Mouse (Mus musculus) cortical plate, adult 2 months (tissue): ENCODE measurements around the gene Cacna1s. TPM values are rescaled to one million over a fixed set of nuclear protein-coding genes. Genes with fewer than 3 reads are reported as not detected.

Experiments used
- H3K27ac ChIP-seq: fragments of 200-500 bp; 2 replicates; pipeline ENCODE4 v1.5.1; 2012; ENCODE audit warnings: low read length, control low read depth, inconsistent platforms; ENCODE audit not compliant: insufficient read depth
- H3K4me1 ChIP-seq: fragments of 200-500 bp; 2 replicates; pipeline ENCODE4 v1.6.1; 2011; ENCODE audit warnings: low read length; ENCODE audit not compliant: control insufficient read depth, insufficient read depth
- H3K4me3 ChIP-seq: fragments of 200-500 bp; 2 replicates; pipeline ENCODE4 v1.5.1; 2011; ENCODE audit warnings: mild to moderate bottlenecking, low read length, control low read depth; ENCODE audit not compliant: insufficient read depth
- CTCF ChIP-seq: fragments of 200-500 bp; IDR thresholded peaks from 2 replicates; pipeline ENCODE4 v1.5.1; 2011; ENCODE audit warnings: mild to moderate bottlenecking, control low read depth, low read length; ENCODE audit not compliant: insufficient read depth; ENCODE audit errors: extremely low read depth
- POLR2A ChIP-seq: fragments of 200-500 bp; IDR thresholded peaks from 2 replicates; pipeline ENCODE4 v1.6.1; 2011; ENCODE audit warnings: mild to moderate bottlenecking, low read length, control low read depth; ENCODE audit not compliant: insufficient read depth; ENCODE audit errors: extremely low read depth
- polyA plus RNA-seq: library from polyadenylated mRNA; depleted of rRNA; stranded (reverse); fragments of >200 nt; gene quantifications from 2 replicates; pipeline ENCODE4 v1.2.3, GENCODE M21; 2012

Gene Cacna1s
- polyA plus RNA-seq, 1 experiment, result 0.98 TPM

DNA sequence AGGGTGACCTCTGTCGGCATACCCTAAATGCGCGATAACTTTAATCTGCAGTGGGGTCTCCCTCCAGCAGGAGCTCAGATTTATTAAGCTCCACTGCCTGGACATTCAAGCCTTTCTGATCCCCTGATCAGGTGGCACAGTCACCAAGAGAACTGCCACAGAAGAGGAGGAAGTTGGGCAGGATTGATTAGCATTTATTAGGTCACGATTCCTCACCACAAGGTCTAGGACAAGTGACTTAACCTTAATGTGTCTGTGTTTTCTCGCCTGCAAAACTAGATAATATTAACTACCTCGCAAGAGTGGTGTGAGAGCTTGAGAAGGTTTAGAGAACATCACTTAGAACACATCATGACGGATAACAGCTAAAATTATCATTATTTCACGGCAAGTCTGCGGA lies 4.7 kb upstream of the Cacna1s start:
- Histone ChIP-seq H3K4me1 (no peaks in the 10 kb centered on the region), H3K27ac (no peak overlapping the region), H3K4me3 (no peak overlapping the region)
- TF ChIP-seq POLR2A, result no peak
- TF ChIP-seq CTCF, result no peak

DNA sequence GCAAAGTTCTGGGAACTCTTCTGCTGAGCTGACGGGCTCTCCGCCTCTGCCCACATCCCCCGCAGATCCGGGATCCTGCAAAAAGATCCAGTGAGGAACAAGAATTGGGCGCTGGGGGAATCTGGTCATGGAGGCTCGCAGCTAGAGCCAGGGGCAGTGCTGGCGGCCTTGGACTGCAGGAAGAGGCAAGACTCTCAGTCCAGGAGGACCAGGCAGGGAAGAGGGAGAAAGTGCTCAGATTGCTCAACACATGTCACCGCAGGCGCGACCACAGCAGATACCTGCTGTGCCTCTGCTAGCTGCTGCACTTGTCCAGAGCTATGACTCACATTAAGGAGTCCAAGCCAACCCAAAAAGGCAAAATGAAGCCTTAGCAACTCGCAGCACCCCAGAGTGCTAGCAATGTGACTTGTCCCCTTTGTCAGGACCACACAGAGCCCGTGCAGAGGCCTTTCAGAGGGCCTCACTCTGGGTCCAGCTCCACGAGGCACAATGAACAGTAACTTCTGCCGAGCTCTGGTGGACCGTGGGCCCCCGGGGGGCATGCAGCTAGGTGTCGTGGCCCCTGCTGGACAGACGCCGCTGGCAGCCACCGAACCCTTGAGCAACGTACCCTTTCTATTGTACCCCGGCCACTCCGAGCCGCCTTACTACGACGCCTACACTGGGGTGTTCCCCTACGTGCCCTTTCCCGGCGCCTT lies 2.1 kb upstream of the Cacna1s start, which contains the start of gene Ascl5:
TSS of gene Ascl5 (plus strand) at position 493 of the 701 bp plus-strand sequence.
- TF ChIP-seq POLR2A (no peak), CTCF (no peak)
- Histone ChIP-seq H3K27ac (no peak within 1 kb of the TSS), H3K4me3 (no peak within 1 kb of the TSS), H3K4me1 (peaks cover 2% of the 10 kb centered on the region)

DNA sequence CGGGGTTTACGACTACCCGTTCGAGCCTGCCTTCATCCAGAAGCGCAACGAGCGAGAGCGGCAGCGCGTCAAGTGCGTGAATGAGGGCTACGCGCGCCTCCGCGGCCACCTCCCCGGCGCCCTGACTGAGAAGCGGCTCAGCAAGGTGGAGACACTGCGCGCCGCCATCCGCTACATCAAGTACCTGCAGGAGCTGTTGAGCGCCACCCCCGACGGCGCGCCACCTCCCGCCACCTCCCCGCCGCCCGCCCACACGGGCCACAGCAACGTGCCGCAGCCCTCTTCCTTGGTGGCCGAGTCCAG lies 1.6 kb upstream of the Cacna1s start:
- H3K4me3 ChIP-seq, result no peak overlapping the region
- peaks cover 3% of the 10 kb centered on the region for H3K4me1 ChIP-seq
- no peak for TF ChIP-seq POLR2A
- no peak for TF ChIP-seq CTCF
- no peak overlapping the region for H3K27ac ChIP-seq

DNA sequence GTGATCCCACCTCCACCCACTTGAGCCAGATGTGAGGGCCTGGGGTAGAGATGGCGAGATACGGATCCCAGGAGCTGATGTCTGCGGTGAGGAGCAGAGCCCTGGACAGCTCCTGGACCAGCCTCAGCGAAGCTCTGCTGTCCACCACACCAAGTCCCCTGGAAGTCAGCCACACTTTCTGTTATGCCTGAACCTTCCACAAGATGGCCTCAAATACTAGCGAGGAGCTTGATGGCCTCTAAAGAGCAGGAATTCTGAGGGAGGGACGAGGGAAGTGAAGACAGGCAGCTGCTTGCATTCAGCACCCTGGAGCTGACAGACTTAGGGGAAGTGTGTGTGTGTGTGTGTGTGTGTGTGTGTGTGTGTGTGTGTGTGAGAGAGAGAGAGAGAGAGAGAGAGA lies 1.1 kb upstream of the Cacna1s start:
- H3K4me3 ChIP-seq, result no peak overlapping the region
- TF ChIP-seq CTCF (peak; percentile 86), POLR2A (no peak)
- H3K27ac ChIP-seq, result no peak overlapping the region
- H3K4me1 ChIP-seq, result peaks cover 6% of the 10 kb centered on the region

DNA sequence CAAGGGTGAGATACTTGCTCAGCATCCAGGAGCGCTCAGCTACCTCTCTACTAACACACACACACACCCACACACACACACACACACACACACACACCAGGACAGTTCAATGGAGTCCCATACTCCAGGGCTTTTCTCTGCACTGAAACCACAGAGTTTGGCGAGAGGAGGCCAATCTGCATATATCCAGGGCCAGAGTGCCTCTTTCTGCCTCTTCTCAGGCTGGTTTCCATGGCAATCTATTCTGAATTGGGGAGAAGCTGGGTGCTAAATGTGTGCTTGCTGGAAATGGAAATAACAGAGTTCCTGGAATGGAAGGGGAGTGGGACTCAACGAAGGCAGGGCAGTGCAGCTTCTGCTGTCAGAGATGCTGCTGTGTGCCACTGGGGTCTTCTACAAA lies 3.2 kb downstream of the Cacna1s start:
- Histone ChIP-seq H3K27ac (peak overlapping the region; percentile 66), H3K4me1 (peaks cover 10% of the 10 kb centered on the region), H3K4me3 (no peak overlapping the region)
- TF ChIP-seq POLR2A (peak; percentile 78; the same call in 1 of the 2 replicates), CTCF (no peak)

DNA sequence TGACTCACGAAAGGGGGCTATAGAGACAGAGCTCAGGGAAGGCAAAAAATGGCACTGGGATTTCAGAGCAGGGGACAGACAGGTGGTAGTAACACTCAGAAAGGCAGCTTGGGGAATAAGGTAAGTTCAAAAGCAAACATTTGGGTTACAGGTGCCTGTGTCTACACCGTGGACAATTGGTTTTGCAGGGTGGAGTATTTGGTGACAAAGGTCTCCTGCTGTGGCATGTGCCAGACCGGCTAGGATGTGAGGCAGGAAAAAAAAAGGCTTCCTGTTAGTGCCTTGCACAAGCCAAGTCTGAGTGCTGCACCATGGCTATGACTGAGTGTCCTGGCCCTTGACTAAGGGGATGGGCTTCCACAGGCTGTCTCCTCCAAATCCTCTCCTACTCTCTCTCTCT lies 6.0 kb downstream of the Cacna1s start:
- TF ChIP-seq CTCF (no peak), POLR2A (no peak)

DNA sequence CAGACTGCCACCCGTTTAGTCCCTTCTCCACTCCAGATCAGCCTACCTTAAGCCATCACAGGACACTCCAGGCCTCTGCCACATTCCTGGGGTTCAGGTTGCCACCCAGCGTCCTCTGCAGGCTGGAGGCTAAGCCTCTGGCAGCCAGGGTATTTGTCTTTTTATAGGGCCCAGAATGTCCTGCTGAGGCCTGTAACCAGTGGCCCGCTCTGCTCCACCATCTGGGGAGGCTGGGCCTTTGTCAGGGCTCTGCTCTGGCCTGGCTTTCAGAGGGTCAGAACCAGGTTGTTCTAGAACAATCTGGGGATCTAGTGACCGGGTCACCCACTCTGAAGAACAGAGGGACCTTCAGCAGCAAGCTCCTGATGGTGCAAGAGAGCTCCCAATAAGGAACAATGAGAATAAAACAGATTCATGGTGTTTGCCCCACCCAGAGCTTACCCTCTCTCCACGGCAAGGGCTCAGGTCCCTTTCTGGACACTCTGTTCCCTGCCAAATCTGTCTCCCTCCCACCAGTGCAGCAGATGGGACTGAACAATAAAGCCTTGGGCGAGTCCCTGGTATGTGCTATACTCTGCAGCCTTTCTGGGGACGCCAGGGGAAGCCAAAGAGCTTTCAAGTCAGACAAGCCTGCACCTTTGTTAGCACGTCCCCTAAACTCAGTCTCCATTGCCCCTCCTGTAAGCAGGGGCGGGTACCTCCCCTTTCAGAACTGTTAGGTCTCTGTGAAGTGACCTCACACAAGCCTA lies 8.7 kb downstream of the Cacna1s start:
- no peak overlapping the region for H3K4me3 ChIP-seq
- H3K4me1 ChIP-seq, result peaks cover 15% of the 10 kb centered on the region
- TF ChIP-seq POLR2A (no peak), CTCF (no peak)
- no peak overlapping the region for H3K27ac ChIP-seq

More for the DNA sequence above, 6.0 kb downstream of the Cacna1s start:
- no peak overlapping the region for H3K4me3 ChIP-seq
- peaks cover 15% of the 10 kb centered on the region for H3K4me1 ChIP-seq
- H3K27ac ChIP-seq, result no peak overlapping the region

DNA sequence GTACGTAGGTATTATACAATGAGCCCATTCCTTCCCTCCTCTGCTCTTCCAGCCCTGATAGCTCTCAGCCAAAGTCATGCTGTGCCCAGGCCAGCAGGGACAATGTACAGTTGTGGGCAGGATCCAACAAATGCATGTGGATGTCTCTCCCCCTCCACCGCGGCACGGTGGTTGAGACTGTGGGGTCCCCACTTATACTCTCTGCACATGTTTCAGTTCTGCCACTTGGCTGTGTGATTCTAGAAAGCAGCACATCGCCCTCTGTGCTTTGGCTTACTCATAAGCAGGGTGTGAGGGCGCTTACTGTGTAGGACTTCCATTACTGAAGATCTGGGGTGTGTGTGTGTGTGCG lies 9.2 kb downstream of the Cacna1s start:
- Histone ChIP-seq H3K4me1 (peaks cover 11% of the 10 kb centered on the region), H3K4me3 (no peak overlapping the region), H3K27ac (no peak overlapping the region)
- TF ChIP-seq POLR2A (no peak), CTCF (no peak)

DNA sequence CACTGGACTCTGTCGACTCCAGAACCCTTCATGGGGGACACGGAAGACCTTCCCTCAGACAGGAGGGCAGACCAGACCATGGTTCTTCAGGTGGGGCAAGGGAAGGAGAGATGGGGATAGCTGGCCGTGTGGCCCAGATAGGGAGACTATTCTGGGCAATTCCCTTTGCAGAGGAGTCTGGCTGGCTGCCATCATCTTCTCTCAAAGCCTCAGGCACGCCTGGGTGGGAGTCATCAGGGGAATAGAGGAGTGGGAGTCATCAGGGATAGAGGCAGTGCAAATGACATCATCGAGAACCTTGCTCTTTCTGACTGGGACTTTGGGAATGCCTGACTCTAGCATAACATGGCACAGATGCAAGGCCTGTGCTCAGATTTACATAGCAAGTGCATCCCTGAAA lies 11.4 kb downstream of the Cacna1s start:
- peaks cover 10% of the 10 kb centered on the region for H3K4me1 ChIP-seq
- no peak overlapping the region for H3K27ac ChIP-seq
- no peak overlapping the region for H3K4me3 ChIP-seq
- TF ChIP-seq POLR2A (no peak), CTCF (no peak)

DNA sequence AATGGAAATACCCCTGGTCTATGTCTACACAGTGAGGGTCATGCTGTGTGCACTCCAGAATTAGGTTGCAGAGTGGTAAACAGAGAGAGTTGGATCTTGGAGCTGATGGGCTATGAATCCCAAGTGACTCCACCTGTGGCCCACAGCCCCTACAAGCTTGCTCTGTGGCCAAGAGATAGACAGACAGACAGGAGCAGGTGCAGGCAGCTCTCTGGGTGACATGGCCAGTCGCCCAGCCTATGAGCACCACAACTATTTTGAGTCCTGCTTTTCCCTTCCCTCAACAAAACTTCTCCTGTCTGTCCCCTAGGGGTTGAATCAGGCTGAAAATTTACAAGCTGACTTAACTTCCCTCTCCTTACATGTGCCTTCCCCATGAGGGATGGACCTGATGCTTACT lies 14.1 kb downstream of the Cacna1s start:
- no peak for TF ChIP-seq CTCF
- TF ChIP-seq POLR2A, result no peak
- no peak overlapping the region for H3K4me3 ChIP-seq
- peaks cover 9% of the 10 kb centered on the region for H3K4me1 ChIP-seq
- H3K27ac ChIP-seq, result no peak overlapping the region
